Mouse (Mus musculus) macrophage (primary cell): ENCODE data around the gene Sigirr. TPM values are rescaled to one million over a fixed set of nuclear protein-coding genes. Genes with fewer than 3 reads are reported as not detected.

Experiments
- H3K27ac ChIP-seq: fragments of 350-480 bp; formaldehyde crosslinking; 2 replicates; pipeline ENCODE4 v1.9.0; 2021
- H3K36me3 ChIP-seq: fragments of 350-480 bp; formaldehyde crosslinking; 2 replicates; pipeline ENCODE4 v1.9.0; 2021; ENCODE audit errors: inconsistent target
- H3K4me3 ChIP-seq: fragments of 350-480 bp; formaldehyde crosslinking; 2 replicates; pipeline ENCODE4 v1.9.0; 2021; ENCODE audit errors: inconsistent target
- H3K79me2 ChIP-seq: fragments of 350-480 bp; formaldehyde crosslinking; 2 replicates; pipeline ENCODE4 v1.9.0; 2021; ENCODE audit errors: inconsistent target
- WGBS: methylation state at CpG from one replicate; pipeline ENCODE4 v1.1.7; 2026; ENCODE audit warnings: inconsistent platforms; ENCODE audit not compliant: missing documents; 5-methylcytosine and 5-hydroxymethylcytosine counted together
- polyA plus RNA-seq: library from polyadenylated mRNA; stranded (reverse); fragments of 250-400 nt; gene quantifications from 3 replicates; pipeline ENCODE4 v1.2.4, GENCODE M21; 2018; ENCODE audit warnings: inconsistent platforms

Sigirr gene
- polyA plus RNA-seq, 1 experiment from 2014 or later, result 0.50 TPM

GRCm38 (mm10) chr7:141042539-141042938 is 57.8 kb downstream of the Sigirr start:
- Histone ChIP-seq H3K27ac (no peak overlapping the region), H3K36me3 (no peaks in the 10 kb centered on the region), H3K79me2 (no peaks in the 10 kb centered on the region), H3K4me3 (no peak overlapping the region)
- WGBS, result 91% methylated on average over 4 of the region's 4 CpGs

- H3K36me3 ChIP-seq, result no peaks in the 10 kb centered on the region
- 36% methylated on average over 5 of the region's 5 CpGs for WGBS
- H3K27ac ChIP-seq, result no peak overlapping the region
- no peaks in the 10 kb centered on the region for H3K79me2 ChIP-seq
- no peak overlapping the region for H3K4me3 ChIP-seq
Measured at GRCm38 (mm10) chr7:141041661-141042060, 58.7 kb downstream of the Sigirr start.

Other genes starting within 250 kb of the Sigirr start
- not detected in 3 replicates for gene Gm45785, start 244.2 kb downstream of the Sigirr start, polyA plus RNA-seq
- 18.7 to 48.4 TPM (median 41.3 TPM) in 3 replicates for gene Ric8a, start 243.6 kb downstream of the Sigirr start, polyA plus RNA-seq
- 8.0 to 19.0 TPM (median 14.4 TPM) in 3 replicates for gene Bet1l, start 243.0 kb downstream of the Sigirr start, polyA plus RNA-seq
- gene Psmd13, start 218.6 kb downstream of the Sigirr start, polyA plus RNA-seq, result 77.6 to 104 TPM (median 78.6 TPM) in 3 replicates
- gene Sirt3, start 218.3 kb downstream of the Sigirr start, polyA plus RNA-seq, result 4.8 to 16.9 TPM (median 7.6 TPM) in 3 replicates
- not detected in 3 replicates for gene Cox8b, start 200.1 kb downstream of the Sigirr start, polyA plus RNA-seq
- gene Nlrp6, start 179.7 kb downstream of the Sigirr start, polyA plus RNA-seq, result not detected in 3 replicates
- 6.3 to 9.2 TPM (median 7.2 TPM) in 3 replicates for gene Pgghg, start 159.2 kb downstream of the Sigirr start, polyA plus RNA-seq
- 0.30 to 1.0 TPM in 2 of 3 replicates, not detected in the other for gene Ifitm5, start 150.3 kb downstream of the Sigirr start, polyA plus RNA-seq
- gene Gm45717, start 144.6 kb downstream of the Sigirr start, polyA plus RNA-seq, result 0.87 TPM in 1 of 3 replicates, not detected in the others
- gene Ifitm2, start 144.6 kb downstream of the Sigirr start, polyA plus RNA-seq, result 471 to 1,093 TPM (median 749 TPM) in 3 replicates
- 4.7 to 18.2 TPM (median 4.8 TPM) in 3 replicates for gene Ifitm1, start 133.4 kb downstream of the Sigirr start, polyA plus RNA-seq
- 596 to 2,531 TPM (median 1,114 TPM) in 3 replicates for gene Ifitm3, start 89.8 kb downstream of the Sigirr start, polyA plus RNA-seq
- 4.1 to 21.4 TPM (median 7.4 TPM) in 3 replicates for gene Ifitm6, start 82.6 kb downstream of the Sigirr start, polyA plus RNA-seq
- not detected in 3 replicates for gene Gm17387, start 71.4 kb downstream of the Sigirr start, polyA plus RNA-seq
- gene B4galnt4, start 39.5 kb downstream of the Sigirr start, polyA plus RNA-seq, result not detected in 3 replicates
- not detected in 3 replicates for gene Pkp3, start 22.4 kb downstream of the Sigirr start, polyA plus RNA-seq
- not detected in 3 replicates for gene Ano9, start 17.2 kb upstream of the Sigirr start, polyA plus RNA-seq
- gene Ptdss2, start 21.8 kb upstream of the Sigirr start, polyA plus RNA-seq, result 12.0 to 19.0 TPM (median 15.6 TPM) in 3 replicates
- gene Rnh1, start 72.3 kb upstream of the Sigirr start, polyA plus RNA-seq, result 93.2 to 290 TPM (median 289 TPM) in 3 replicates
- 31.1 to 73.7 TPM (median 35.0 TPM) in 3 replicates for gene Hras, start 93.4 kb upstream of the Sigirr start, polyA plus RNA-seq
- 1.2 to 3.9 TPM (median 2.3 TPM) in 3 replicates for gene Lrrc56, start 93.6 kb upstream of the Sigirr start, polyA plus RNA-seq
- gene Lmntd2, start 113.5 kb upstream of the Sigirr start, polyA plus RNA-seq, result not detected in 3 replicates
- gene Rassf7, start 115.3 kb upstream of the Sigirr start, polyA plus RNA-seq, result 0.60 to 3.0 TPM (median 2.4 TPM) in 3 replicates
- gene Phrf1, start 128.2 kb upstream of the Sigirr start, polyA plus RNA-seq, result 36.7 to 44.4 TPM (median 42.6 TPM) in 3 replicates
- 119 to 344 TPM (median 190 TPM) in 3 replicates for gene Irf7, start 165.9 kb upstream of the Sigirr start, polyA plus RNA-seq
- not detected in 3 replicates for gene Cdhr5, start 176.2 kb upstream of the Sigirr start, polyA plus RNA-seq
- gene Sct, start 178.6 kb upstream of the Sigirr start, polyA plus RNA-seq, result not detected in 3 replicates
- 0.09 TPM in 1 of 3 replicates, not detected in the others for gene Drd4, start 191.4 kb upstream of the Sigirr start, polyA plus RNA-seq
- gene Deaf1, start 227.1 kb upstream of the Sigirr start, polyA plus RNA-seq, result 14.6 to 16.7 TPM (median 16.5 TPM) in 3 replicates
- gene Tmem80, start 227.2 kb upstream of the Sigirr start, polyA plus RNA-seq, result 10.2 to 25.3 TPM (median 18.7 TPM) in 3 replicates
- not detected in 3 replicates for gene Eps8l2, start 238.3 kb upstream of the Sigirr start, polyA plus RNA-seq